Mouse (Mus musculus): Measurements from ENCODE around the gene Ntmt1.

Gene Ntmt1

DNA sequence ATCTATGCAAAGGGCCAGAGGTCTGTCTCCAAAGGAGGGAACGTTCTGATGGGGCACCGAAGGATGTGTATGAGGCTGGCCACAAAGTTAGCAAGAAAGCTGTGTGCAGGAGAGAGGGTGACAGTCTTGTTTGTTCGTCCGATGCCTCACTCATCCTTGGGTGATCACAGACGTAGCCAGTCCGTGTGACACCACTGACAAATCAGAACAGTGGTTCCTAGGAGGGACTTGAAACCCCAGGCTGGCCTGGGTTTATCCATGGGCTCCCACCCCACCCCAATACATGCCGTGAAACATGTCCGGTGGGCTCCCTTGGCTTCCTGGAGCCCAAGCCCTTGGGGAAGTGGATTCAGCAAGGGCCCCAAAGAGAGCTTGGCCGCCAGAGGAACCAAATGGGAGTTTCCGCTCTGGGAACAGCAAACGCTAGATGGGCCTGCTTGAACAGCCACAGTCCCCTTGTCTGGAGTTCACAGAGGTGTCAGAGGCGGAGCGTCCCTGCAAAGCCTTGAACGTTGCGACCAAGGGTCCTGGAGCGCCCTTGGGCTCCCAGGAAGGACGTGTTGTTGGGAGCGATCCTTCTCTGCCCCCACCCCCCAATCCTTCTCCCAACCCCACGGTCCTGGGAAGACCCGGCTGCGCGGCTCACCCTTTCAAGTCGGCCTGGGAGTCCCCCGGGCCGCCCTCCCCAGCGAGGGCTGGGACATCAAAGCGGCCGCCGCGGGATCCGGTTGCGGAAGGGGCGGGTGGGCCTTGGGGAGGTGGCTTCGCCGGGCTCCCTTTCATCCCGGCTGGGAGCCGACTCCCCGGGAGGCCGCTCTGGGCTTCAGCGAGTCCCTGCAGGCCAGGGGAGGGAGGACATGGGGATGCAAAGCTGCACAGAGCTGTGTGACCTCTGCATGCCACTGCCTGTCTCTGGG, 23.3 kb upstream of the Ntmt1 start:
- DNase-seq, result peak; percentile 81

DNA sequence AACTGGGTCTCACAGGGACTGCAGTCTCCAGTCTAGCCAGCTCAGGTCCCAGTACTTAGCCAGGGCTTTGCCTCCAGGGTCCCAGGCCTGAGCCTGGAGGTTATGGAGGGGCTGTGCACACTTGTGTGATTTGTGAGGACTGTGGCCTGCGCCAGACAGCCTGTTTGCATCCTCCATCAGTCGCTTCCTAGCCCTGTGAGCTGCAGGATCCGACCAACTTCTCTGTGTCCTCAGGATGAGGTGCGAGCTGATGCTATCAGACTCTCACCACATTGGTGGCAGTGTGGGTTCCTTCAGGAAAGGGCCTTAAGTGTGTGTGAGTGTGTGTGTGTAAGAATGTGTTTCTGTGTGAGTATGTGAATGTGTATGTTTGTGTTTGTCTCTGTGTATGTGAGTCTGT, 20.2 kb upstream of the Ntmt1 start:
- DNase-seq, result no peak

DNA sequence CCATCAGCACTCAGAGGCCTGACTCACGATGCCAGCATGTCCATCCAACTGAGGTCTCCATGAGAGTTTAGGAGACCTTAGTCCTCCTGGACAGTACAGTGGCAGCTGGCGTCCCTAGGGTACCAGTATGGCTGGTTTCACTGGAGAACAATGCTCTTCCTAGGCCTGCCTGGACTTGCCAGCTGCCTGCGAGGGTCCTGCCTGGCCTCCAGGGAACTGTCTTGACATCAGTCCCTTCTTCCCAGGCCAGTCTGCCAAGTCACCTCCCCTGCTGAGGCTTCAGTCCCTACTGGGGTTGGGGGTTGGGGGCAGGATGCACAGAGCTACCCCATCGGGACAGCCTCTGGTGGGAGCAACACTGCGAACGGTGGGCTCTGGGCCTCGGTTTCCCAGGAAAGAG, 15.6 kb upstream of the Ntmt1 start:
- DNase-seq, result no peak

DNA sequence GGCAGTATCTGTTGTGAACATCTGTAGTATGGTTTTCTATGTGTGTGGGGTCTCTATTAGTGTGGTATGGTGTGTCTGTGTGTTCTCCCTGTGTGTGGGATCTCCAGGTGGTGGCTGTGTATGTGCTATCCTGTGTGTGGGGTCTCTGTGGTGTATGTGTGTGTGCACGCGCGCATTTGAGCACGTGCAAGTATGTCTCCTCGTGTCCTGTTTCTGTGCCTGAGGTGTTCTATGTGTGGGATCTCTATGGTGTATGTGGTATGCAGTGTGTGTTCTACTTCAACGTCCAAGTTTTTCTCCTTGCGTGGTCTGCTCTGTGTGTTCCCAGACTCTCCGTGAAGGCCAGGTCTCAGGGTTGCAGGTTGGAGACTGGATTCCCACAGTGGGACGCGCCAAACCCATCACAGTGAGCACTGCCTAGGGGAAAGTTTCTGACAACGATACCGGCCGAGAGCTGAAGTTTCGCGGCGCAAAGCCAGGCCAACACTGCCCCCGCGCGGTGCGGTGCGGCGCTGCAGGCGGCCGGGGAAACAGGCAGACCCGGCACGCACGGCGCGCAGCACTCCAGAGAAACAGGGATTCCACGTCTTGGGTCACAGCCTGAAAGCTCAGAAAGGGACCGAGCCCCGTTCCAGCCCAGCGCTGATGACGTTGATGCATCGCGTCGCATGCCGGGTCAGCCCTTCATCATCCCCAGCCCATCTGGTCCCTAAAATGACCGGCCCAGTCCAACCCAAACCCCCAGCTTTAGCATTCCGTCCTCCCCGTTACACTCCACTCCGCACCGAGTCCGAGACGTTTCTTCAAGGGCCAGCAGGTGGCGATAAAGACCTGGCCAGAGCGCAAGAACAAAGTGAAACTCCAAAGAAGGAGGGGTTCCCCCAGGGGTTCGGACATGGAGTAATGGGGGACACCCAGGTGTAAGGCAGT, 13.2 kb upstream of the Ntmt1 start:
- peak; percentile 93 for DNase-seq

DNA sequence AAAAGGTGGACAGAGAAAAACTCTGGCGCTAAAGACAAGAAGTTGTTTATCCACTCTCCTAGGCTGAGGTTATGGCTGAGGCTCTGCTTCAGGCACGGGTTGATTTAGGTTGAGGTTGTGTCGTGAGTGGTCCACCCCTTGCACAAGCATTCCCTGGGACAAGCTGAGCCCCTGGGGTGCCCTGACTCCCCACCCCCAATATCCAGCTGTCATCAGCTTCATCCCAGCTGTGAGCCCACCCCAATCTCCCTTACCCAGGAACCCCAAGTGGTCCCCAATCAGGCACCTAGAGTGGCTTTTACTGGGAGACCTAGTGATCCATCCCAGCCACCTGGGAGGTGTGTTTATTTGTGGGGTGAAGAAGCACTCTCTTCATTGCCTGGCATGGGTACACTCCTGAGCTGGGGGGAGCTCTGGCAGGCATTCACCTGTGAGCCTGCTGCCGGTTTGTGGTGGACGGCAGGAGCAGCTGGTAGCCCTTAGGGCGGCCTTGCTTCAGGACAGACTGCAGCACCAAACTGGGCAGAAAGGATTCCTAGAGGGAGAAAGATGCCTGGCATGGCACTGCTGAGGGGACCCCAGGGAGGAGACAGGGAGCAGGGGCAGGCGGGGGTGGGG, 12.2 kb upstream of the Ntmt1 start:
- DNase-seq, result no peak

DNA sequence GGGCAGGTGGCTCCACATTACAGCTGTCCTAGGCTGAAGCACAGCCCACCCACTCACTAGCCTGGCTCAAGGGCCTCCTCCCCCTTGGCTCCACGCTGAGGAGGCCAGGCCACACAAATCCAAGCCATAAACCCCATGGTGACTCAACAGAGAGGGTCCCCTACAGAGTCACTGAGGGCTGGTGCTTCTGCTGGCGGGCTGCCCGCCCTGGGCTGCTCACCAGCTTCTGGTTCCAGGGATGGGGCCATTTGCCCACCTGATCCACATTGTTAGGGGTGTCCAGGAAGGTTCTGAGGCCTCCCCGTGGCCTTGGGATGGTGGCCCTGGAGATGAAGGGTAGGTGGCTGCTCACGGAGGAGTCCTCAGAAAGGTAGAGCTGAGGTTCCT, 11.7 kb upstream of the Ntmt1 start:
- DNase-seq, result no peak

DNA sequence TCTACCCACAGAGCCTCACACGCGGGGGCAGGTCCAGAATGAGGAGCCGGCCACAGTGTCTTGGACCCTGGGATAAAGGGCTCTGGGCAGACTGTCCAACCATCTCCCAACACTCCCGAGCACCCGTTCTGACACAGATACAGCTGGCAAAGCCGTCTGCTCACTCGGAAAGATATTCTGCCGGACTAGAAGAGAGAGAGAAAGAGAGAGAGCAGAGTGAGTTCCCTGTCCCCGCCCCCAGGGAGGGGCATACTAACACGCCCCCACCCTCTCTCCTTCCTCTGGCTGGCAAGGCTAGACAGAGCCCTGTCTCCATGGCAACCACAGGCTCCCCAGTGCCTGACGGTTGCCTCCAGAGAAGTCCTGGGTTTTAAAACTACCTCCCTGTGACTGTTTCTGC, 11.2 kb upstream of the Ntmt1 start:
- DNase-seq, result peak; percentile 85

DNA sequence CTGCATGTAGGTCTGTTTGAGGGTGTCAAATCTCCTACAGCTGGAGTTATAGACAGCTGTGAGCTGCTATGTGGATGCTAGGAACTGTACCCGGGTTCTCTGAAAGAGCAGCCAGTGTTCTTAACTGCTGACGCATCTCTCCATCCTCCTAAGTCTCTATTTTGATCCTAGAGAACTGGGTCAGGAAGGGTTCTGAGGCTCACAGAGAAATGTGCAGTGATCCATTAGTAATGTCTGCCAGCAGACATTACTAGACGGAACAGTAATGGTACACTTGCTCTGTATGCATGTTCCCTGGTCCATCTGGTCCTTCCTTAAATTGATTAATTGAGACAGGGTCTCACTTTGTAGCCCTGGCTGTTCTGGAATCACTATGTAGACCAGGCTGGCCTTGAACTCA, 8.2 kb upstream of the Ntmt1 start:
- no peak for DNase-seq

DNA sequence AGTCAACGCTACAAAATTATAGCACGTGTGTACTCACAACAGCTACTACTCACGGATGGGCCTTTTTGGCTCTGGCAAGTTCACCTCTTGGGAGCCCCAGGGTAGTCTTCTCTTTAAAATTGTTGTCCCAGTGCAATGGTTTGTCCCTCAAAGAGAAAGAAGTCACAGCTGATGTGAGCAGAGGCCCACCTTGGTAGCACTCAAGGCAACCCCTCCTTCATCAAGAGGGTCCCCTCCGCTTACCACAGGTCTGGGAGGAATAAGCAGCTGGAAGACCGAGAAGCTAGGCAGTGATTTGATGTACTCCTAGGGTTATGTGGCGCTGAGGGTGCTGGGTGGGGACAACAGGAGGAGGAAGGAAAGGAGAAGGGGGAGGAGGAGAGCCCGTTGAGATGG, 7.0 kb upstream of the Ntmt1 start:
- DNase-seq, result no peak

DNA sequence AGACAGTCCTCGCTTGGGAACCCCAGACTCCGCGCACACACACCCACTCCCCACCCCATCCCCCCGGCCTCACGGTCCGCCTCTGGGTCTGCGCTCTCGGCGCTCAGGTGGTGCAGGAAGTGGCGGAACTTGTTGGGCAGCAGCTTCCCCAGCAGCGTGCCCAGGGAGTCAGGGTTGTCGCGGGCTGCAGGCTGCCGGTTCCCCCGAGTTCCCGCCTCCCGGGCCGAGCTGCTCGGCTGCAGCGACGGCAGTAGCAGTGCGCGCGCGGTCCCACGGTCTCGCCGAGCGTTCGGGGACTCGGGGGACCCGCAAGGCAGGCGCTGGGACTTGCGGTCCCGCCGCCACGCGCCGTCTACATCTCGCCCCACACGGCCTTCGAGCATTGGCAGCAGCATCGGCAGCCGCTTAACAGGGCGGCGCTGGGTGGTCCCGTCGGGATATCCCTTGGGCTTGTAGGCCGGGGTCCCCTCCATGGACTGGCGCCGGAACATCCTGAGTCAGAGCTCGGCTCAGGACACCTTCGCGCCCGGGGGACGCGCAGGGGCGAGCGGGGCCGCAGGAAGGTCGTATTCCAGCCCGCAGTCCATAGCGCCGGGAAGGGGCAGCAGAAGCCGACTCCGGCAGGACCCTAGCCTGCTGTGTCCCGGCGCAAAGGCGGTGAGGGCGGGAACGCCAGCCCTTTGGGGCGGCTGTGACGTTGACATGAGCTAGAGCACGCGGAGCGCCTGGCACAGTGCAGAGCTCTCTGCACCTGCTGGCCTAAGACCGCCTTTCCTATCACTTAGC, 6.4 kb upstream of the Ntmt1 start:
- DNase-seq, result peak; percentile 53

DNA sequence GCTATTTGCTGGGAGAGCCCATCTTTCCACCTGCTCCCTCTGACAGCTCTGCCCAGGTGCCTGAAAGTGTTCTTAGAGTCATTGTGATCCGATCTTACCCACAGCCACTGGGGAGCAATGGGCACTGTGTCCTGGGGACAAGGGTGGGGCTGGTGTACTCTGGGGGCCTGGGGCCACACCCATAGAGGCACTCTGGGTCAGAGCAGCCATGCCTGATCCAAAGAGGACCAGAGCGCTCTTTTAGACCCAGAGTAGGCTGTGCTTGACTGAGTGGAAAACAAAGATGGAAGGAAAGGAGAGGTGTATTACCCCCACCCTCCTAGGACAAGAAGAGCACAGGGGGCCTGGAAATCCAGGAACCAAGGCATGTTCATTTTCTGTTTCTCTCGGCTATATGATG, 4.0 kb upstream of the Ntmt1 start, which contains the start of gene 1700001O22Rik:
TSS of gene 1700001O22Rik (minus strand) at position 58 of the 400 bp plus-strand sequence.
- no peak for DNase-seq

DNA sequence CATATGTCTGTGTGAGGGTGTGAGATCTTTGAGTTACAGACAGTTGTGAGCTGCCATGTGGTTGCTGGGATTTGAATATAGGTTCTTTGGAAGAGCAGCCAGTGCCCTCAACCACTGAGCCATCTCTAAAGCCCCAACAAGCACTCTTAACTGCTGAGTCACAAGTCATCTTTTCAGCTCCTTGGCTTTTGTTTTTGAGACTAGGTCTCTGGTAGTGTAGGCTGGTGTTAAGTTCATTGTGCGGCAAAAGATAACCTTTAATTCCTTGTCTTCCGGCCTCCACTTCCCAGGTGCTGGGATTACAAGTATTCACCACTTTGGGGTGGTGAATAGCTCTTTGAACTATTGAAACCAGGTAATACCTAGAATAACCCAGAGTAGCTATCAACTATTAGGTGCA, 1.6 kb upstream of the Ntmt1 start:
- no peak for DNase-seq

DNA sequence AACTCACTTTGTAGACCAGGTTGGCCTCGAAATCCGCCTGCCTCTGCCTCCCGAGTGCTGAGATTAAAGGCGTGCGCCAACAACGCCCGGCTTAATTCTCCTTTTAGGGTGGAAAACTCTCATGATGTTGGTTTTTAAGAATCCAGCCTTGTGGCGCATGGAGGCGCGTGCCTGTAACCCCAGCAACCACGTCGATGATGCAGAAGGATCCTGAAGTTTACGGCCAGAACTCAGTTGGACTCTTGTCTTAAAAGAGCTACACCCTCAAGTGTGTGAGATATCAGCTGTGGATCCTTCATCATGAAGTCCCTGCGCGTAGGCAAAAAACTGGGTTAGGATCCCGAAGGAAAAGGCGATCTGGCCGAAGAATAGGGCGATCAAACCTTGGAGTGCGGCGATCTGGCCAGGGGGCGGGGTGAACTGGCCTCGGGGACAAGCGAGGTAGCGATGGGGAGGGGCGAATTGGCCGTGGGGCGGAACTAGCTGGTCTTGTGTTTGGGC, 429 bp upstream of the Ntmt1 start:
- DNase-seq, result no peak

DNA sequence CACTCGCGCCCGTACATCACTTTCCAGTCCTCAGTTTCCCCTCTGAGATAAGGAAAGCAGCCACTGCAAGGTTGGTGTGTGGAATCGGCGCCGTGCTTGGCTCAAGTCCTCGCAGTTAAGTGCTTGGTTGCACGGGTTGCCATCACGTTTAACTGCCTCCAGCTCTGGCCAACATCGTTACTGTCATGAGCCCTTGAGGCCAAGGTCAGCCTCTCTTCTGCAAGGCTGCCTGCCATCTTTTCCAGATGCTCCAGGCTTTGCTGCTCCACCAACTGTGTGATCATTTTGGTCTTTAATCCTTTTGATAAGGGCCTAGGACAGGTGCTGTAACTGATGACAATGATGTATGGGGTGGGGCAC, 650 bp downstream of the Ntmt1 start:
- no peak for DNase-seq

DNA sequence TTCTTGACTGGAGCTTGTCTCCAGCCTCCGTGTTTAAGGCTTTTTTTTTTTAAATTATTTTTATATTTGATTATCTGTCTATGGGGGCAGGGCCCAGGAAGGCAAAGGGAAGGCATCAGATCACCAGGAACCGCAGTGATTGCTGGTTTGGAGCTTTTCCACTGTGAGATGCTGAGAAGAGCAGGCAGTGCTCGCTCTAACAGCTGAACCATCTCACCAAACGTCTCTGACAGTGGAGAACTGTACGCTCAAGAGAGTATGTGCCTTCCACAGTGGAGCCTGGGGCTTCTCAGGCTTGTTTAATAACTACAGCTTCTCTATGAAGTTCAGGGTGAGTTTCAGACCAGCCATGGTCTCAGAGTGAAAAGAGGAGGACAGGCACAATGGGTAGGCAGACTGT, 1.9 kb downstream of the Ntmt1 start:
- DNase-seq, result no peak

DNA sequence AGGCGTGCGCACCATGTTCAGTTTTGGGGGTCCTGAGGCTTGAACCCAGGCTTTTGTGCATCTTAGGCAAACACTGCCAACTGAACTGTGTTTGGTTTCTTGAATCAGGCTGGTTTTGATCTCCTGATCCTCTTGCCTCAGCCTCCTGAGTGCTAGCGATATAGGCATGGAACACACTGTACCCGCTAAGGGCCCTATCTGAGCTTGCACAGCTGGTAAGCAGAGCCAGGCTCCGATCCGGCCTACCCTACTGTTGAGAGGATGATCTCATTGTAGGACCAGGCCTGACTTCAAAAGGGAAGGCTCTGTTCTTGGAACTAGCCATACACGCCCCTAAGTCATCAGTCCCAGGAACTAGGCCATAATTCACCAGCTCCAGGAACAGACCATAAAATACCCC, 2.9 kb downstream of the Ntmt1 start:
- DNase-seq, result no peak

DNA sequence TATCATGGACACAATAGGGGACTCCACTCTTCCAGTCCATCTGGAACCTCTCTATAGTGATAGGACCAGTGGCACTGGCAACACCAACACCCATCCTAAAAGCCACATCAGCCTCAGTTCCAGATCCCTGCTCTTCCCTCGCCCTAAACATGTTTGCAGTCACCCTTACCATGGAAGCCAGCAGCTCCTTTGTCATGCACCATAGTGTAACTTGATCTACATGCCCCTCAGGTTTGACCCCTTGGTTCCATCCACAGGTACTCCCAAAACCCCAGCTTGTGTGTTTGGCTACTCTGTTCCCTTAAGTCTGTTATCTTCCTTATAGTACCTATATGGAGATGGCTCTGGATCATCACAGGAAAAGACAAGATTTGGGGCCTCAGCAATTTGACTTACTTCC, 8.8 kb downstream of the Ntmt1 start:
- no peak for DNase-seq

DNA sequence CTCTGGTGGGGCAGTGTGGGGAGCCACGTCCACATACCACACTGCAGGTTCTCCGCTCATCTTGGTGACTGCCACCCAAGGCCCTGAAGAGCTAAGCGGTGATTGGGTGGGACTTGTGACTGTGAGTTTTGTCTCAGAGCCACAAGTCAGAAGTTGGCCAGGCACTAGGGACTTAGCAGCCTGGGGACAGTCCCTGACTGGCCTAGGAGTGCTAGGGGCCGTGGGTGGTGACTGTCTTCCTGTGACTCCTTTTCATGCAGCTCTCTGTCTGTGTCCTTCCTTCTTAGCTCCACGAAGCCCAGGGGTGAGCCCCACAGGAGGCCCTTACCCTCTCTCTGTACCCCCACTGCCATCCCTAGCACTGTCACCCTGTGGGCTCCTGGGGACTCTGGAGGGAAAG, 12.2 kb downstream of the Ntmt1 start:
- no peak for DNase-seq

DNA sequence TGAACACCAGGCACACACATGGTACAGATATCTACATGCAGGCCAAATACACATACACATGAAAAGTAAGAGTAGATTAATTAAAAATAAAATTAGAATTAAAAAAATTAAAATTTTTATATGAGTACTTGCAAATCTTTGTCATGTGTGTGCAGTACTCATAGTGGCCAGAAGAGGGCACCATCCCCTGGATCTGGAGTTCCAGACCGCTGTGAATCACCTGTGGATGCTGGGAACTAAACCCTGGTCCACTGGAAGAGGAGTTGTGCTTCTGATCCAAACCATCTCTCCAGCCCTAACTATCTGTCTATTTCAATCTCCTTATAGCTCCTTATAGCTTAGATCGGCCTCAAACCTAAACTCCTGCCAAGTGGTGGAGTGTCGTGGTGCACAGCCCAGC, 13.4 kb downstream of the Ntmt1 start:
- no peak for DNase-seq

DNA sequence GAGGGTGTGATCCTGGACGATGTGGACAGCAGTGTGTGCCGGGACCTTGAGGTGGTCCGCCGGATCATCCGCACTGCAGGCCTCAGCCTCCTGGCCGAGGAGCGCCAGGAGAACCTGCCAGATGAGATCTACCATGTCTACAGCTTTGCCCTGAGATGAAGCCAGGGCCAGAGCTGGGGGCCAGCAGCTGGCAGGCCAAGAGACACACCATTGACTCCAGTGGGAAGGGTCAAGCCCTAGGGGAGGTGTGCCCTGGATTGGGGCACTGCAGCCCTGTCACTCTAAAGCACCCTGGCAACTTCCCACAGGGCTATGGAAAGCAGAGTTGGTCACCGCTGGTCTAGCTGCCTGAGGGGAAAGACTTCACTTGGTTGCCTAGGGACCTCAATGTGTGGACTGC, 14.8 kb downstream of the Ntmt1 start:
- no peak for DNase-seq

DNA sequence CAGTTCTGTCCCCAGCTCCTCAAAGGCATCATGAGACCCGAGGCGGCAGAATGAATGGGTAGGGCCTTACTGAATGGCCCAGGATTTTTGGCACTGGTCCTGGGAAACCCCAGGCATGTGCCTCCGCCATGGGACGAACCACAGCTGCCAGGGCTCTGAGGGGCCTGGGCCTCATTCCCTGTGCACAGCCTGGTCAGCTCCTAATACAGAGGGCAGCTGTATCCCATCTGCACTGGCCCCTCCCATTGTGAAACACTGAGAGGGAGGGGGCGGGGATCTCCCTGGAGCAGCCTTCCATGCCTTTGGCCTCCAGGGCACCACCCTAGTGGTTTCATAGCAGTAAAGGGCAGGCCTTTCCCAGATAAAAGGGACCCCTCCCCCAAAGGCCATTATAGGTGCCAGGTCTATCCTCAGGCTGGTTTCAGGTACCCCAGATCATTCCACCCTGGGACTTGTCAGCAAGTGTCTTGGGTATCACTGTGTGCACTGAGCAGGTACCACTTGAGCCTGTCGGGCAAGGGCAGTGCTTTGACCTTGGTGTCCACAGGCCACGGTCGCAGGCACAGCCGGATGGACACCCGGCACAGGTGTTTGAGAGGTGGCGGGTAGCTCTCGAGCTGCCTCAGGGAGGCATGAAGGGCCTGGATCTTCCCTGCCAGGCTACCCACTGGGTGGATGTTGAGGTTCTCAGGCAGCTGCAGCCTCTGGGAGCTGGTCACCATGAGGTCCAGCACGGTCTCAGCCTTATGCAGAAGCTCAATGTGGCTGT, 15.9 kb downstream of the Ntmt1 start:
- DNase-seq, result no peak
